Mouse (Mus musculus): ENCODE results near the gene Supt20. TPM values are rescaled to one million over a fixed set of nuclear protein-coding genes. Genes with fewer than 3 reads are reported as not detected.

Supt20 gene
- polyA plus RNA-seq, 2 experiments, result 110 to 146 TPM

- 62% methylated on average over 3 of the region's 3 CpGs for whole genome bisulfite sequencing
- H3K36me3 ChIP-seq (ENCODE audit: control insufficient read depth, insufficient read depth, low read length), result peaks cover 82% of the 10 kb centered on the region
- no peaks in the 10 kb centered on the region for H3K9me3 ChIP-seq (ENCODE audit: control insufficient read depth, low read length)
- no peak for TF ChIP-seq POLR2A (IDR thresholded peaks at IDR 0.05; ENCODE audit: borderline replicate concordance, extremely low read depth, insufficient read depth, insufficient read length)
- no peaks in the 10 kb centered on the region for H3K27me3 ChIP-seq (ENCODE audit: control insufficient read depth, insufficient read depth, low read length)
- no peak for ATAC-seq (ENCODE audit: low FRiP score, low read depth)
- no peak overlapping the region for H3K4me3 ChIP-seq (replicated peaks; ENCODE audit: low read length)
- no peak overlapping the region for H3K9ac ChIP-seq (ENCODE audit: low read depth, low read length, severe bottlenecking)
- DNase-seq (ENCODE audit: low spot score), result no peak
- no peak overlapping the region for H3K27ac ChIP-seq (replicated peaks; ENCODE audit: low read depth, low read length)
- no peak overlapping the region for H3K4me2 ChIP-seq (replicated peaks; ENCODE audit: low read depth, low read length, severe bottlenecking)
- no peaks in the 10 kb centered on the region for H3K4me1 ChIP-seq (ENCODE audit: control insufficient read depth, insufficient read depth, low read length)
Observed at GRCm38 (mm10) chr3:54718947-54719346, 26.3 kb downstream of the Supt20 start.

- ATAC-seq (ENCODE audit: low FRiP score, low read depth), result no peak
- peaks cover 78% of the 10 kb centered on the region for H3K36me3 ChIP-seq (ENCODE audit: control insufficient read depth, insufficient read depth, low read length)
- H3K27me3 ChIP-seq (ENCODE audit: control insufficient read depth, insufficient read depth, low read length), result no peaks in the 10 kb centered on the region
- 85% methylated on average over 10 of the region's 10 CpGs for WGBS
- no peak for DNase-seq (ENCODE audit: low spot score)
- H3K4me2 ChIP-seq (replicated peaks; ENCODE audit: low read depth, low read length, severe bottlenecking), result no peak overlapping the region
- no peak overlapping the region for H3K9ac ChIP-seq (ENCODE audit: low read depth, low read length, severe bottlenecking)
- no peak for TF ChIP-seq POLR2A (IDR thresholded peaks at IDR 0.05; ENCODE audit: borderline replicate concordance, extremely low read depth, insufficient read depth, insufficient read length)
- H3K9me3 ChIP-seq (ENCODE audit: control insufficient read depth, low read length), result no peaks in the 10 kb centered on the region
- H3K4me1 ChIP-seq (ENCODE audit: control insufficient read depth, insufficient read depth, low read length), result no peaks in the 10 kb centered on the region
- no peak overlapping the region for H3K27ac ChIP-seq (replicated peaks; ENCODE audit: low read depth, low read length)
- H3K4me3 ChIP-seq (replicated peaks; ENCODE audit: low read length), result no peak overlapping the region
Observed at GRCm38 (mm10) chr3:54723741-54724500, 31.3 kb downstream of the Supt20 start.

DNA sequence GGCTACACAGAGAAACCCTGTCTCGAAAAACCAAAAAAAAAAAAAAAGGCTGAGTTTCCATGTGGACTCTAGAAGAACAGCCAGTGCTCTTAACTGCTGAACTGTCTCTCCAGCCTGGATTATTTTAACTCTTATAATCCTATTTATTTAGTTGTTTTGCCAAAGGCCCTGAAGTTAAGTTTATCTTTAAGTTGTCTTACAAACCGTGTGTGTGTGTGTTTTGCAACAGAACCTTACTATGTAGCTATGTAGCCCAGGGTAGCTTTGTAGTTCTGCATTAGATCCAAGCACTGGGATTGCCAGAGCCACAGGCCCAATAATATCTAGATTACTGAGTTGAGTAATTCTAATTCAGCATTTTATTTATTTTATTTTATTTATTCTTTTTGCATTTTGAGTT is 32.7 kb downstream of the Supt20 start:
- Histone ChIP-seq H3K27me3 (ENCODE audit: control insufficient read depth, insufficient read depth, low read length) (no peaks in the 10 kb centered on the region), H3K4me1 (ENCODE audit: control insufficient read depth, insufficient read depth, low read length) (no peaks in the 10 kb centered on the region), H3K9me3 (ENCODE audit: control insufficient read depth, low read length) (no peaks in the 10 kb centered on the region), H3K27ac (replicated peaks; ENCODE audit: low read depth, low read length) (no peak overlapping the region), H3K9ac (ENCODE audit: low read depth, low read length, severe bottlenecking) (no peak overlapping the region), H3K4me2 (replicated peaks; ENCODE audit: low read depth, low read length, severe bottlenecking) (no peak overlapping the region), H3K4me3 (replicated peaks; ENCODE audit: low read length) (no peak overlapping the region), H3K36me3 (ENCODE audit: control insufficient read depth, insufficient read depth, low read length) (peaks cover 86% of the 10 kb centered on the region)
- TF ChIP-seq POLR2A (IDR thresholded peaks at IDR 0.05; ENCODE audit: borderline replicate concordance, extremely low read depth, insufficient read depth, insufficient read length), result no peak
- ATAC-seq (ENCODE audit: low FRiP score, low read depth) (no peak), DNase-seq (ENCODE audit: low spot score) (no peak)
- WGBS, result 90% methylated on average over 2 of the region's 2 CpGs

GRCm38 (mm10) chr3:54727588-54727987 is 35.0 kb downstream of the Supt20 start:
- no peak overlapping the region for H3K9ac ChIP-seq (ENCODE audit: low read depth, low read length, severe bottlenecking)
- no peak overlapping the region for H3K27ac ChIP-seq (replicated peaks; ENCODE audit: low read depth, low read length)
- H3K27me3 ChIP-seq (ENCODE audit: control insufficient read depth, insufficient read depth, low read length), result no peaks in the 10 kb centered on the region
- no peaks in the 10 kb centered on the region for H3K4me1 ChIP-seq (ENCODE audit: control insufficient read depth, insufficient read depth, low read length)
- no peak for ATAC-seq (ENCODE audit: low FRiP score, low read depth)
- H3K4me2 ChIP-seq (replicated peaks; ENCODE audit: low read depth, low read length, severe bottlenecking), result no peak overlapping the region
- H3K36me3 ChIP-seq (ENCODE audit: control insufficient read depth, insufficient read depth, low read length), result peaks cover 83% of the 10 kb centered on the region
- WGBS, result 98% methylated on average over 2 of the region's 2 CpGs
- DNase-seq (ENCODE audit: low spot score), result no peak
- no peak overlapping the region for H3K4me3 ChIP-seq (replicated peaks; ENCODE audit: low read length)
- no peaks in the 10 kb centered on the region for H3K9me3 ChIP-seq (ENCODE audit: control insufficient read depth, low read length)
- TF ChIP-seq POLR2A (IDR thresholded peaks at IDR 0.05; ENCODE audit: borderline replicate concordance, extremely low read depth, insufficient read depth, insufficient read length), result no peak

DNA sequence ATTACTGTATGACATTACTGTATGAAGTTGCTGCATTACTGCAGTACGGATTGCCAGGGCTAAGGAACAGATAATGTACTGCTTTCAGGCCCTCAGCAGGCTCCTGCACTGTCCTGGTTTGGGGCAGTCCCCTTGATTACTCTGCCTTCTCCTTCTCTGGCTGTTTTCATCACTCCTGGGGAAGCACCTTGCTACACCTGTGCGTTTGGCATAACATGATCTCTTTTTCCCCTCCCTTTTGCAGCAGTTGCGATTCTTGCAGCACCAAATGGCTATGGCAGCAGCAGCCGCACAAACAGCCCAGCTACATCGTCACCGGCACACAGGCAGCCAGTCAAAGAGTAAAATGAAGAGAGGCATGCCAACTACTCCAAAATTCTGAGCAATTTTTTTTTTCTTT is 35.5 kb downstream of the Supt20 start:
- Histone ChIP-seq H3K27me3 (ENCODE audit: control insufficient read depth, insufficient read depth, low read length) (no peaks in the 10 kb centered on the region), H3K27ac (replicated peaks; ENCODE audit: low read depth, low read length) (no peak overlapping the region), H3K4me3 (replicated peaks; ENCODE audit: low read length) (no peak overlapping the region), H3K4me1 (ENCODE audit: control insufficient read depth, insufficient read depth, low read length) (no peaks in the 10 kb centered on the region), H3K9me3 (ENCODE audit: control insufficient read depth, low read length) (no peaks in the 10 kb centered on the region), H3K36me3 (ENCODE audit: control insufficient read depth, insufficient read depth, low read length) (peaks cover 77% of the 10 kb centered on the region), H3K9ac (ENCODE audit: low read depth, low read length, severe bottlenecking) (no peak overlapping the region), H3K4me2 (replicated peaks; ENCODE audit: low read depth, low read length, severe bottlenecking) (no peak overlapping the region)
- DNase-seq (ENCODE audit: low spot score) (no peak), ATAC-seq (ENCODE audit: low FRiP score, low read depth) (no peak)
- WGBS, result 92% methylated on average over 6 of the region's 6 CpGs
- TF ChIP-seq POLR2A (IDR thresholded peaks at IDR 0.05; ENCODE audit: borderline replicate concordance, extremely low read depth, insufficient read depth, insufficient read length), result no peak

Data from limb, embryonic 14.5 days (tissue).